Mouse (Mus musculus): ENCODE data around the gene Fignl1. TPM values are rescaled to one million over a fixed set of nuclear protein-coding genes. Genes with fewer than 3 reads are reported as not detected.

The Fignl1 gene
- polyA plus RNA-seq, 1 experiment from 2014 or later: 58.5 TPM

GRCm38 (mm10) chr11:11744222-11744621 is 64.5 kb downstream of the Fignl1 start:
- no peaks in the 10 kb centered on the region for H3K9me3 ChIP-seq
- H3K9ac ChIP-seq (replicated peaks): no peak overlapping the region
- 49% methylated on average over 1 of the region's 1 CpGs for WGBS
- H3K4me2 ChIP-seq (replicated peaks): no peak overlapping the region
- no peaks in the 10 kb centered on the region for H3K4me1 ChIP-seq
- no peak for ATAC-seq (ENCODE audit: low FRiP score, low read depth)
- no peaks in the 10 kb centered on the region for H3K36me3 ChIP-seq
- no peaks in the 10 kb centered on the region for H3K27me3 ChIP-seq
- H3K4me3 ChIP-seq: no peak overlapping the region
- no peak overlapping the region for H3K27ac ChIP-seq (replicated peaks)

GRCm38 (mm10) chr11:11742626-11743025 is 66.1 kb downstream of the Fignl1 start:
- H3K4me1 ChIP-seq: no peaks in the 10 kb centered on the region
- no peak overlapping the region for H3K9ac ChIP-seq (replicated peaks)
- whole genome bisulfite sequencing: 31% methylated on average over 2 of the region's 2 CpGs
- no peak overlapping the region for H3K4me2 ChIP-seq (replicated peaks)
- no peak for ATAC-seq (ENCODE audit: low FRiP score, low read depth)
- H3K9me3 ChIP-seq: no peaks in the 10 kb centered on the region
- no peak overlapping the region for H3K27ac ChIP-seq (replicated peaks)
- no peaks in the 10 kb centered on the region for H3K36me3 ChIP-seq
- H3K4me3 ChIP-seq: no peak overlapping the region
- no peaks in the 10 kb centered on the region for H3K27me3 ChIP-seq

GRCm38 (mm10) chr11:11741574-11741973 is 67.2 kb downstream of the Fignl1 start:
- Histone ChIP-seq H3K9ac (replicated peaks) (no peak overlapping the region), H3K4me2 (replicated peaks) (no peak overlapping the region), H3K4me1 (no peaks in the 10 kb centered on the region), H3K27ac (replicated peaks) (no peak overlapping the region), H3K27me3 (no peaks in the 10 kb centered on the region), H3K36me3 (no peaks in the 10 kb centered on the region), H3K9me3 (no peaks in the 10 kb centered on the region), H3K4me3 (no peak overlapping the region)
- ATAC-seq (ENCODE audit: low FRiP score, low read depth): no peak
- 88% methylated on average over 5 of the region's 5 CpGs for WGBS

- Histone ChIP-seq H3K36me3 (no peaks in the 10 kb centered on the region), H3K4me1 (no peaks in the 10 kb centered on the region), H3K4me2 (replicated peaks) (no peak overlapping the region), H3K9me3 (no peaks in the 10 kb centered on the region), H3K9ac (replicated peaks) (no peak overlapping the region), H3K27ac (replicated peaks) (no peak overlapping the region), H3K27me3 (no peaks in the 10 kb centered on the region), H3K4me3 (no peak overlapping the region)
- no peak for ATAC-seq (ENCODE audit: low FRiP score, low read depth)
- WGBS: 85% methylated on average over 5 of the region's 5 CpGs
Measured at GRCm38 (mm10) chr11:11740603-11741002, 68.2 kb downstream of the Fignl1 start.

GRCm38 (mm10) chr11:11739054-11739453 is 69.7 kb downstream of the Fignl1 start:
- no peak overlapping the region for H3K4me3 ChIP-seq
- H3K4me2 ChIP-seq (replicated peaks): no peak overlapping the region
- no peaks in the 10 kb centered on the region for H3K36me3 ChIP-seq
- no peak overlapping the region for H3K9ac ChIP-seq (replicated peaks)
- no peak for ATAC-seq (ENCODE audit: low FRiP score, low read depth)
- H3K27me3 ChIP-seq: no peaks in the 10 kb centered on the region
- WGBS: 89% methylated on average over 3 of the region's 3 CpGs
- no peak overlapping the region for H3K27ac ChIP-seq (replicated peaks)
- H3K4me1 ChIP-seq: no peaks in the 10 kb centered on the region
- no peaks in the 10 kb centered on the region for H3K9me3 ChIP-seq

- Histone ChIP-seq H3K9me3 (no peaks in the 10 kb centered on the region), H3K4me3 (no peak overlapping the region), H3K36me3 (no peaks in the 10 kb centered on the region), H3K4me2 (replicated peaks) (no peak overlapping the region), H3K4me1 (no peaks in the 10 kb centered on the region), H3K9ac (replicated peaks) (no peak overlapping the region), H3K27me3 (no peaks in the 10 kb centered on the region), H3K27ac (replicated peaks) (no peak overlapping the region)
- 66% methylated on average over 2 of the region's 2 CpGs for WGBS
- ATAC-seq (ENCODE audit: low FRiP score, low read depth): no peak
Measured at GRCm38 (mm10) chr11:11737562-11737961, 71.2 kb downstream of the Fignl1 start.

Other genes starting within 250 kb of the Fignl1 start
- not detected in 2 replicates for gene 4930512M02Rik, start 181.1 kb downstream of the Fignl1 start, polyA plus RNA-seq (2016; fragmentation: Nextera tagmentation; extraction: Ambion mirVana)
- 1.4 and 1.7 TPM in 2 replicates for gene Ikzf1, start 124.0 kb downstream of the Fignl1 start, polyA plus RNA-seq (2016; fragmentation: Nextera tagmentation; extraction: Ambion mirVana)
- 18.7 and 26.2 TPM in 2 replicates for gene Ddc, start 89.2 kb upstream of the Fignl1 start, polyA plus RNA-seq (2016; fragmentation: Nextera tagmentation; extraction: Ambion mirVana)
- gene Grb10, start 229.7 kb upstream of the Fignl1 start, polyA plus RNA-seq (2016; fragmentation: Nextera tagmentation; extraction: Ambion mirVana): 344 and 352 TPM in 2 replicates